Mouse (Mus musculus) retina, embryonic 14.5 days (tissue): ENCODE results near the gene Slc30a7.

Experiments used
- DNase-seq: peaks from one replicate; pipeline ENCODE4 v3.0.0-alpha.2; 2015; ENCODE audit warnings: low spot score

The Slc30a7 gene

GRCm38 (mm10) chr3:116006978-116007940, at the start of gene Slc30a7, which contains the start of gene Extl2:
Gene Slc30a7, minus strand, starts transcription at chr3:116007406.
Gene Extl2, plus strand, starts transcription at chr3:116007462.
- peak; percentile 89 for DNase-seq

GRCm38 (mm10) chr3:116047034-116047433, 39.8 kb upstream of the Slc30a7 start:
- DNase-seq, result no peak

- DNase-seq, result no peak
Observed at GRCm38 (mm10) chr3:116046000-116046399, 38.8 kb upstream of the Slc30a7 start.

- DNase-seq, result peak; percentile 12
Observed at GRCm38 (mm10) chr3:116040776-116041175, 33.6 kb upstream of the Slc30a7 start.

GRCm38 (mm10) chr3:116033871-116034222, 26.6 kb upstream of the Slc30a7 start:
- DNase-seq, result peak; percentile 86

- no peak for DNase-seq
Observed at GRCm38 (mm10) chr3:116033218-116033870, 26.1 kb upstream of the Slc30a7 start.

GRCm38 (mm10) chr3:116030152-116030788, 23.1 kb upstream of the Slc30a7 start:
- DNase-seq, result no peak

- DNase-seq, result no peak
Observed at GRCm38 (mm10) chr3:116026996-116027395, 19.8 kb upstream of the Slc30a7 start.

GRCm38 (mm10) chr3:116025701-116026100, 18.5 kb upstream of the Slc30a7 start:
- DNase-seq, result no peak

GRCm38 (mm10) chr3:116024669-116025068, 17.5 kb upstream of the Slc30a7 start:
- DNase-seq, result no peak

GRCm38 (mm10) chr3:116024236-116024635, 17.0 kb upstream of the Slc30a7 start:
- no peak for DNase-seq

GRCm38 (mm10) chr3:116019136-116019535, 11.9 kb upstream of the Slc30a7 start:
- no peak for DNase-seq

GRCm38 (mm10) chr3:116018606-116019005, 11.4 kb upstream of the Slc30a7 start:
- DNase-seq, result no peak

- DNase-seq, result no peak
Observed at GRCm38 (mm10) chr3:116016116-116016515, 8.9 kb upstream of the Slc30a7 start.

- no peak for DNase-seq
Observed at GRCm38 (mm10) chr3:116014901-116015300, 7.7 kb upstream of the Slc30a7 start.

- DNase-seq, result no peak
Observed at GRCm38 (mm10) chr3:116009622-116010344, 2.6 kb upstream of the Slc30a7 start.

GRCm38 (mm10) chr3:116007941-116008440, 785 bp upstream of the Slc30a7 start:
- DNase-seq, result peak; percentile 77

- DNase-seq, result peak; percentile 18
Observed at GRCm38 (mm10) chr3:116006284-116006977, 775 bp downstream of the Slc30a7 start.

- DNase-seq, result no peak
Observed at GRCm38 (mm10) chr3:115996929-115997328, 10.3 kb downstream of the Slc30a7 start.

- no peak for DNase-seq
Observed at GRCm38 (mm10) chr3:115993025-115993424, 14.2 kb downstream of the Slc30a7 start.

- DNase-seq, result no peak
Observed at GRCm38 (mm10) chr3:115992588-115992987, 14.6 kb downstream of the Slc30a7 start.
